Comparison of ENCODE assay signal across 9 mouse cellular contexts in the genomic region with DNA sequence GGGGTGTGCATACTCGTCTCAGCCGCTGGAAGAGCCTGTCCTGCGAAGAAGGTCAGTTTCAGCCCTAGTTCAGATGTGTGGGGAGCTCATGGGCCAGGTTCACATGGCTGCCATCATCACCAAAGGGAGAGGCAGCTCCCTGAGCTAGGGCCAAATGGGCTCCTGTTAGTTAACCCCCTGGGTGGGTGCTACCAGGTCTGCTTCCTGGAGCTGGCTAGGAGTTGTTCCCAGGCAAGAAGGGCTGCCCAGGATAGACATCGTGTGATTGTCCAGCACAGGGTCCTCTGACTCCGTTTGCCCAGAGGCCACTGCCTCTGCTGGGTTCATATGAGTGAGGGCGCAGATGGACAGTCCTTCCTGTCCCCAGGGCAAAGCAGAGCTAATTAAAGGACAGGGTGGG. TPM values are rescaled to one million over a fixed set of nuclear protein-coding genes. Genes with fewer than 3 reads are reported as not detected.
DNase-seq lines count a peak whose midpoint lies in the region; ATAC-seq and TF ChIP-seq lines count a peak whose summit lies in the region.
"Had no signal": no experiment of that assay in that cellular context is flagged by ENCODE, and none has a peak within 500 bp of the region (broad histone marks: within the 10 kb centered on the region; RNA-seq: fewer than 3 reads in every experiment).

No protein-coding gene starts in this region.

- H3K9me3 ChIP-seq in kidney, embryonic 16.5 days (ENCODE audit: low read length) = no peaks in the 10 kb centered on the region
- no peaks in the 10 kb centered on the region for H3K9me3 ChIP-seq in forebrain, embryonic 12.5 days
- H3K9me3 ChIP-seq in limb, embryonic 11.5 days (ENCODE audit: control insufficient read depth, low read length) = no peaks in the 10 kb centered on the region

- H3K4me2 ChIP-seq in kidney, embryonic 16.5 days (replicated peaks; ENCODE audit: low read depth, low read length) = peak overlapping the region; percentile 28
- H3K4me2 ChIP-seq in forebrain, embryonic 12.5 days = peak overlapping the region; percentile 63
- peak overlapping the region; percentile 53 for H3K4me2 ChIP-seq in limb, embryonic 11.5 days (ENCODE audit: low read depth, severe bottlenecking)

- ATAC-seq in kidney, embryonic 16.5 days (ENCODE audit: low FRiP score, low TSS enrichment) = no peak
- no peak; the same call in 1 of the 2 replicates for ATAC-seq in forebrain, embryonic 12.5 days (ENCODE audit: low FRiP score)
- no peak for ATAC-seq in limb, embryonic 11.5 days (ENCODE audit: insufficient number of reproducible peaks, low FRiP score, low TSS enrichment, low read depth)

- peaks cover 22% of the 10 kb centered on the region for H3K36me3 ChIP-seq in kidney, embryonic 16.5 days (ENCODE audit: insufficient read depth, low read length)
- H3K36me3 ChIP-seq in forebrain, embryonic 12.5 days (replicated peaks) = peaks cover 28% of the 10 kb centered on the region
- H3K36me3 ChIP-seq in limb, embryonic 11.5 days (ENCODE audit: control insufficient read depth, insufficient read depth, low read length) = peaks cover 14% of the 10 kb centered on the region

- H3K27me3 ChIP-seq in kidney, embryonic 16.5 days (ENCODE audit: insufficient read depth, low read length) = no peaks in the 10 kb centered on the region
- no peaks in the 10 kb centered on the region for H3K27me3 ChIP-seq in forebrain, embryonic 12.5 days
- no peaks in the 10 kb centered on the region for H3K27me3 ChIP-seq in limb, embryonic 11.5 days (ENCODE audit: control insufficient read depth, insufficient read depth, low read length)

- no peak for DNase-seq in kidney, adult 11 months
- no peak for DNase-seq in limb, embryonic 11.5 days (ENCODE audit: low spot score)
- no peak for DNase-seq in thymus, postnatal 14 days
- DNase-seq in adrenal gland, postnatal 10 days = no peak
- DNase-seq in layer of hippocampus, adult 18-20 months (ENCODE audit: low spot score in 2 of 2) = no peak
- DNase-seq: adrenal gland, postnatal 25 days had no signal

- TF ChIP-seq CTCF in olfactory bulb, adult 2 months (IDR thresholded peaks at IDR 0.05; ENCODE audit: insufficient read depth, low read depth, low read length) = no peak

- TF ChIP-seq POLR2A in olfactory bulb, adult 2 months (IDR thresholded peaks at IDR 0.05; ENCODE audit: insufficient read depth, low read depth, low read length) = no peak

- peaks cover 30% of the 10 kb centered on the region for H3K4me1 ChIP-seq in kidney, embryonic 16.5 days (ENCODE audit: insufficient read depth, low read length)
- peaks cover 51% of the 10 kb centered on the region for H3K4me1 ChIP-seq in forebrain, embryonic 12.5 days
- peaks cover 42% of the 10 kb centered on the region for H3K4me1 ChIP-seq in limb, embryonic 11.5 days (ENCODE audit: control insufficient read depth, insufficient read depth, low read length)
- peaks cover 56% of the 10 kb centered on the region for H3K4me1 ChIP-seq in olfactory bulb, adult 2 months (ENCODE audit: control insufficient read depth, insufficient read depth, low read length)

- WGBS in kidney, embryonic 16.5 days = 38% methylated on average over 6 of the region's 6 CpGs
- 25% methylated on average over 6 of the region's 6 CpGs for WGBS in forebrain, embryonic 12.5 days
- 15% methylated on average over 6 of the region's 6 CpGs for WGBS in limb, embryonic 11.5 days
- WGBS in olfactory bulb, adult 2 months = 27% methylated on average over 6 of the region's 6 CpGs

- 0 out of 2 replicates have a peak overlapping the region, but pooled peaks have one; percentile 32 for H3K9ac ChIP-seq in kidney, embryonic 16.5 days (replicated peaks; ENCODE audit: low read length)
- peak overlapping the region; percentile 57 for H3K9ac ChIP-seq in forebrain, embryonic 12.5 days
- H3K9ac ChIP-seq in limb, embryonic 11.5 days (ENCODE audit: low read length) = peak overlapping the region; percentile 62

- H3K4me3 ChIP-seq in kidney, embryonic 16.5 days (ENCODE audit: low read length) = peak overlapping the region; percentile 21
- H3K4me3 ChIP-seq in forebrain, embryonic 12.5 days (replicated peaks) = peak overlapping the region; percentile 35
- H3K4me3 ChIP-seq in limb, embryonic 11.5 days (ENCODE audit: low read depth, low read length) = peak overlapping the region; percentile 25
- H3K4me3 ChIP-seq in olfactory bulb, adult 2 months (ENCODE audit: insufficient read depth, low read depth, low read length) = peak overlapping the region; percentile 33

- H3K27ac ChIP-seq in kidney, embryonic 16.5 days (ENCODE audit: low read length) = 0 out of 2 replicates have a peak overlapping the region, but pooled peaks have one; percentile 69
- peak overlapping the region; percentile 99 for H3K27ac ChIP-seq in forebrain, embryonic 12.5 days
- peak overlapping the region; percentile 97 for H3K27ac ChIP-seq in limb, embryonic 11.5 days (replicated peaks; ENCODE audit: low read depth, low read length)
- peak overlapping the region; percentile 73 for H3K27ac ChIP-seq in olfactory bulb, adult 2 months (ENCODE audit: insufficient read depth, low read depth, low read length)

RNA-seq across cellular contexts. Expression of gene Tmem120a, which starts 18.3 kb away (rescaled TPM):
- polyA plus RNA-seq in kidney, embryonic 16.5 days (2015; fragmentation: Nextera tagmentation; extraction: Ambion mirVana) = 74.7 and 75.4 TPM in 2 replicates
- polyA plus RNA-seq in forebrain, embryonic 12.5 days (2016; fragmentation: Nextera tagmentation; extraction: Ambion mirVana) = 47.1 and 54.2 TPM in 2 replicates
- 43.6 and 49.5 TPM in 2 replicates for polyA plus RNA-seq in limb, embryonic 11.5 days (2014; fragmentation: Nextera tagmentation; extraction: Ambion mirVana)
- polyA plus RNA-seq in olfactory bulb, adult 2 months (2012; ENCODE audit: insufficient read depth, insufficient read length, low replicate concordance, missing spikeins) = not detected in 2 replicates
- total RNA-seq in adrenal gland, postnatal 10 days (2021) = 10 to 100 TPM; 61.7 to 68.2 TPM
- 10 to 100 TPM; 16.0 to 18.1 TPM for total RNA-seq in layer of hippocampus, adult 18-20 months (2021)

RNA-seq across cellular contexts. Expression of gene Styxl1, which starts 52.2 kb away (rescaled TPM):
- polyA plus RNA-seq in kidney, embryonic 16.5 days (2015; fragmentation: Nextera tagmentation; extraction: Ambion mirVana) = 0.42 and 0.62 TPM in 2 replicates
- 0.29 TPM in 1 of 2 replicates, not detected in the other for polyA plus RNA-seq in forebrain, embryonic 12.5 days (2016; fragmentation: Nextera tagmentation; extraction: Ambion mirVana)
- polyA plus RNA-seq in limb, embryonic 11.5 days (2014; fragmentation: Nextera tagmentation; extraction: Ambion mirVana) = 0.40 TPM in 1 of 2 replicates, not detected in the other
- polyA plus RNA-seq in olfactory bulb, adult 2 months (2012; ENCODE audit: insufficient read depth, insufficient read length, low replicate concordance, missing spikeins) = not detected in 2 replicates
- under 1 TPM; 0.27 to 0.73 TPM for total RNA-seq in adrenal gland, postnatal 10 days (2021)
- total RNA-seq in layer of hippocampus, adult 18-20 months (2021) = not detected

RNA-seq across cellular contexts. Expression of gene Mdh2, which starts 52.3 kb away (rescaled TPM):
- polyA plus RNA-seq in kidney, embryonic 16.5 days (2015; fragmentation: Nextera tagmentation; extraction: Ambion mirVana) = 690 and 691 TPM in 2 replicates
- 520 and 524 TPM in 2 replicates for polyA plus RNA-seq in forebrain, embryonic 12.5 days (2016; fragmentation: Nextera tagmentation; extraction: Ambion mirVana)
- polyA plus RNA-seq in limb, embryonic 11.5 days (2014; fragmentation: Nextera tagmentation; extraction: Ambion mirVana) = 550 and 569 TPM in 2 replicates
- 359 and 724 TPM in 2 replicates for polyA plus RNA-seq in olfactory bulb, adult 2 months (2012; ENCODE audit: insufficient read depth, insufficient read length, low replicate concordance, missing spikeins)
- 1,000 to 10,000 TPM; 1,052 to 1,158 TPM for total RNA-seq in adrenal gland, postnatal 10 days (2021)
- 100 to 1,000 TPM; 398 to 413 TPM for total RNA-seq in layer of hippocampus, adult 18-20 months (2021)

RNA-seq across cellular contexts. Expression of gene Por, which starts 56.2 kb away (rescaled TPM):
- polyA plus RNA-seq in kidney, embryonic 16.5 days (2015; fragmentation: Nextera tagmentation; extraction: Ambion mirVana) = 106 and 107 TPM in 2 replicates
- 127 and 135 TPM in 2 replicates for polyA plus RNA-seq in forebrain, embryonic 12.5 days (2016; fragmentation: Nextera tagmentation; extraction: Ambion mirVana)
- polyA plus RNA-seq in limb, embryonic 11.5 days (2014; fragmentation: Nextera tagmentation; extraction: Ambion mirVana) = 111 and 121 TPM in 2 replicates
- not detected in 2 replicates for polyA plus RNA-seq in olfactory bulb, adult 2 months (2012; ENCODE audit: insufficient read depth, insufficient read length, low replicate concordance, missing spikeins)
- total RNA-seq in adrenal gland, postnatal 10 days (2021) = 100 to 1,000 TPM; 175 to 226 TPM
- total RNA-seq in layer of hippocampus, adult 18-20 months (2021) = 100 to 1,000 TPM; 102 to 109 TPM

Comparison
In these comparisons a context has a peak if more than half of its experiments do, and no peak if none do; other contexts are left out.
1. RNA of gene Tmem120a, which starts 18.3 kb away (polyA plus RNA-seq): 74.7 to 75.4 TPM in kidney, embryonic 16.5 days, 47.1 to 54.2 TPM in forebrain, embryonic 12.5 days and 43.6 to 49.5 TPM in limb, embryonic 11.5 days; not detected in olfactory bulb, adult 2 months; every median in the first group is over 10 times any median in the second.
2. Peak in every context shown above with its lines, with median percentiles within 50 percentile points of each other: H3K27ac ChIP-seq, H3K4me2 ChIP-seq, H3K4me3 ChIP-seq and H3K9ac ChIP-seq.